Mouse (Mus musculus): ENCODE measurements around the gene Lclat1. TPM values are rescaled to one million over a fixed set of nuclear protein-coding genes. Genes with fewer than 3 reads are reported as not detected.
"Not testable (repeated sequence)": the region's sequence is repeated elsewhere in the genome, so short reads cannot be mapped to it uniquely, and the experiment has no call there.

Gene Lclat1
- polyA plus RNA-seq, 1 experiment from 2014 or later = 38.3 TPM

GRCm38 (mm10) chr17:73262558-73262957, 154.8 kb downstream of the Lclat1 start:
- 79% methylated on average over 2 of the region's 2 CpGs for WGBS (ENCODE audit: insufficient replicate concordance)
- peaks cover 7% of the 10 kb centered on the region for H3K4me1 ChIP-seq (ENCODE audit: control insufficient read depth, insufficient read depth, low read length)
- H3K27ac ChIP-seq (ENCODE audit: low read depth, low read length) = no peak overlapping the region

GRCm38 (mm10) chr17:73263077-73263501, 155.3 kb downstream of the Lclat1 start:
- Histone ChIP-seq H3K9ac (ENCODE audit: low read depth, low read length) (no peak overlapping the region), H3K36me3 (ENCODE audit: control insufficient read depth, insufficient read depth, low read length) (no peaks in the 10 kb centered on the region), H3K4me1 (ENCODE audit: control insufficient read depth, insufficient read depth, low read length) (peaks cover 6% of the 10 kb centered on the region), H3K9me3 (replicated peaks; ENCODE audit: control insufficient read depth, low read length) (no peaks in the 10 kb centered on the region), H3K27me3 (ENCODE audit: control insufficient read depth, insufficient read depth, low read length) (no peaks in the 10 kb centered on the region), H3K27ac (ENCODE audit: low read depth, low read length) (no peak overlapping the region), H3K4me2 (no peak overlapping the region), H3K4me3 (ENCODE audit: low read depth, low read length) (no peak overlapping the region)
- WGBS (ENCODE audit: insufficient replicate concordance) = 63% methylated on average over 8 of the region's 8 CpGs
- ATAC-seq (replicated peaks; ENCODE audit: insufficient number of reproducible peaks, low FRiP score, low TSS enrichment) = no peak

More at GRCm38 (mm10) chr17:73262558-73262957, 154.8 kb downstream of the Lclat1 start:
- H3K27me3 ChIP-seq (ENCODE audit: control insufficient read depth, insufficient read depth, low read length) = no peaks in the 10 kb centered on the region
- no peak overlapping the region for H3K9ac ChIP-seq (ENCODE audit: low read depth, low read length)
- H3K36me3 ChIP-seq (ENCODE audit: control insufficient read depth, insufficient read depth, low read length) = no peaks in the 10 kb centered on the region
- H3K4me3 ChIP-seq (ENCODE audit: low read depth, low read length) = no peak overlapping the region
- ATAC-seq (replicated peaks; ENCODE audit: insufficient number of reproducible peaks, low FRiP score, low TSS enrichment) = no peak
- H3K9me3 ChIP-seq (replicated peaks; ENCODE audit: control insufficient read depth, low read length) = no peaks in the 10 kb centered on the region
- H3K4me2 ChIP-seq = no peak overlapping the region

GRCm38 (mm10) chr17:73270871-73271796, 163.3 kb downstream of the Lclat1 start:
- H3K27ac ChIP-seq (ENCODE audit: low read depth, low read length) = no peak overlapping the region
- WGBS (ENCODE audit: insufficient replicate concordance) = 71% methylated on average over 15 of the region's 15 CpGs
- H3K27me3 ChIP-seq (ENCODE audit: control insufficient read depth, insufficient read depth, low read length) = no peaks in the 10 kb centered on the region

GRCm38 (mm10) chr17:73271797-73272600, 164.2 kb downstream of the Lclat1 start:
- Histone ChIP-seq H3K9ac (ENCODE audit: low read depth, low read length) (no peak overlapping the region), H3K4me3 (ENCODE audit: low read depth, low read length) (no peak overlapping the region), H3K9me3 (replicated peaks; ENCODE audit: control insufficient read depth, low read length) (no peaks in the 10 kb centered on the region), H3K27ac (ENCODE audit: low read depth, low read length) (no peak overlapping the region), H3K4me2 (no peak overlapping the region), H3K27me3 (ENCODE audit: control insufficient read depth, insufficient read depth, low read length) (no peaks in the 10 kb centered on the region), H3K36me3 (ENCODE audit: control insufficient read depth, insufficient read depth, low read length) (no peaks in the 10 kb centered on the region), H3K4me1 (ENCODE audit: control insufficient read depth, insufficient read depth, low read length) (no peaks in the 10 kb centered on the region)
- WGBS (ENCODE audit: insufficient replicate concordance) = 85% methylated on average over 7 of the region's 7 CpGs
- no peak for ATAC-seq (replicated peaks; ENCODE audit: insufficient number of reproducible peaks, low FRiP score, low TSS enrichment)

More at GRCm38 (mm10) chr17:73270871-73271796, 163.3 kb downstream of the Lclat1 start:
- H3K4me2 ChIP-seq = no peak overlapping the region
- no peaks in the 10 kb centered on the region for H3K36me3 ChIP-seq (ENCODE audit: control insufficient read depth, insufficient read depth, low read length)
- ATAC-seq (replicated peaks; ENCODE audit: insufficient number of reproducible peaks, low FRiP score, low TSS enrichment) = no peak
- no peak overlapping the region for H3K4me3 ChIP-seq (ENCODE audit: low read depth, low read length)
- H3K9ac ChIP-seq (ENCODE audit: low read depth, low read length) = no peak overlapping the region
- H3K4me1 ChIP-seq (ENCODE audit: control insufficient read depth, insufficient read depth, low read length) = no peaks in the 10 kb centered on the region
- H3K9me3 ChIP-seq (replicated peaks; ENCODE audit: control insufficient read depth, low read length) = no peaks in the 10 kb centered on the region

- no peak overlapping the region for H3K9ac ChIP-seq (ENCODE audit: low read depth, low read length)
- H3K27ac ChIP-seq (ENCODE audit: low read depth, low read length) = no peak overlapping the region
- H3K27me3 ChIP-seq (ENCODE audit: control insufficient read depth, insufficient read depth, low read length) = no peaks in the 10 kb centered on the region
- H3K9me3 ChIP-seq (replicated peaks; ENCODE audit: control insufficient read depth, low read length) = no peaks in the 10 kb centered on the region
- WGBS (ENCODE audit: insufficient replicate concordance) = 75% methylated on average over 7 of the region's 7 CpGs
- H3K4me1 ChIP-seq (ENCODE audit: control insufficient read depth, insufficient read depth, low read length) = no peaks in the 10 kb centered on the region
- H3K4me3 ChIP-seq (ENCODE audit: low read depth, low read length) = no peak overlapping the region
- no peak for ATAC-seq (replicated peaks; ENCODE audit: insufficient number of reproducible peaks, low FRiP score, low TSS enrichment)
- H3K36me3 ChIP-seq (ENCODE audit: control insufficient read depth, insufficient read depth, low read length) = no peaks in the 10 kb centered on the region
- no peak overlapping the region for H3K4me2 ChIP-seq
These were observed 166.0 kb downstream of the Lclat1 start for GRCm38 (mm10) chr17:73273809-73274208.

GRCm38 (mm10) chr17:73275066-73275465, 167.3 kb downstream of the Lclat1 start:
- Histone ChIP-seq H3K4me2 (no peak overlapping the region), H3K27ac (ENCODE audit: low read depth, low read length) (no peak overlapping the region), H3K4me1 (ENCODE audit: control insufficient read depth, insufficient read depth, low read length) (no peaks in the 10 kb centered on the region), H3K36me3 (ENCODE audit: control insufficient read depth, insufficient read depth, low read length) (no peaks in the 10 kb centered on the region), H3K9me3 (replicated peaks; ENCODE audit: control insufficient read depth, low read length) (no peaks in the 10 kb centered on the region), H3K4me3 (ENCODE audit: low read depth, low read length) (no peak overlapping the region), H3K27me3 (ENCODE audit: control insufficient read depth, insufficient read depth, low read length) (no peaks in the 10 kb centered on the region), H3K9ac (ENCODE audit: low read depth, low read length) (no peak overlapping the region)
- WGBS (ENCODE audit: insufficient replicate concordance) = 75% methylated on average over 10 of the region's 10 CpGs
- ATAC-seq (replicated peaks; ENCODE audit: insufficient number of reproducible peaks, low FRiP score, low TSS enrichment) = no peak

- ATAC-seq (replicated peaks; ENCODE audit: insufficient number of reproducible peaks, low FRiP score, low TSS enrichment) = no peak
- Histone ChIP-seq H3K4me3 (ENCODE audit: low read depth, low read length) (no peak overlapping the region), H3K36me3 (ENCODE audit: control insufficient read depth, insufficient read depth, low read length) (no peaks in the 10 kb centered on the region), H3K4me1 (ENCODE audit: control insufficient read depth, insufficient read depth, low read length) (no peaks in the 10 kb centered on the region), H3K27ac (ENCODE audit: low read depth, low read length) (no peak overlapping the region), H3K4me2 (no peak overlapping the region), H3K9ac (ENCODE audit: low read depth, low read length) (no peak overlapping the region), H3K9me3 (replicated peaks; ENCODE audit: control insufficient read depth, low read length) (no peaks in the 10 kb centered on the region), H3K27me3 (ENCODE audit: control insufficient read depth, insufficient read depth, low read length) (no peaks in the 10 kb centered on the region)
- WGBS (ENCODE audit: insufficient replicate concordance) = 89% methylated on average over 4 of the region's 4 CpGs
These were observed 170.0 kb downstream of the Lclat1 start for GRCm38 (mm10) chr17:73277770-73278169.

GRCm38 (mm10) chr17:73282702-73283101, 174.9 kb downstream of the Lclat1 start:
- H3K9ac ChIP-seq (ENCODE audit: low read depth, low read length); H3K4me3 ChIP-seq (ENCODE audit: low read depth, low read length); ATAC-seq (replicated peaks; ENCODE audit: insufficient number of reproducible peaks, low FRiP score, low TSS enrichment); H3K9me3 ChIP-seq (replicated peaks; ENCODE audit: control insufficient read depth, low read length); H3K36me3 ChIP-seq (ENCODE audit: control insufficient read depth, insufficient read depth, low read length); H3K27me3 ChIP-seq (ENCODE audit: control insufficient read depth, insufficient read depth, low read length); H3K4me1 ChIP-seq (ENCODE audit: control insufficient read depth, insufficient read depth, low read length); H3K27ac ChIP-seq (ENCODE audit: low read depth, low read length); H3K4me2 ChIP-seq: not testable (repeated sequence)
- WGBS (ENCODE audit: insufficient replicate concordance) = 28% methylated on average over 6 of the region's 6 CpGs
